Mouse (Mus musculus): ENCODE measurements at regions not wholly inside any gene's neighbourhood (a gene's known extent, or its start where the extent isn't known, plus 50 kb on each side); places are given as distances from the start of the nearest gene placed in this dataset.

GRCm38 (mm10) chr13:101852960-101853359 is 84.9 kb upstream of the Pik3r1 start:
- TF ChIP-seq CTCF (conservative IDR thresholded peaks at IDR 0.05; ENCODE audit: low read length) (no peak), NANOG (IDR thresholded peaks at IDR 0.05; ENCODE audit: borderline replicate concordance, low read length) (no peak), POU5F1 (IDR thresholded peaks at IDR 0.05; ENCODE audit: borderline replicate concordance, low read length) (no peak)

All from E14TG2a.4 (cell line).